Mouse (Mus musculus): ENCODE measurements around the gene Krtap11-1. TPM values are rescaled to one million over a fixed set of nuclear protein-coding genes. Genes with fewer than 3 reads are reported as not detected.

Gene Krtap11-1
- total RNA-seq, 1 experiment: not detected

GRCm38 (mm10) chr16:89581658-89582057, 10.7 kb upstream of the Krtap11-1 start:
- Histone ChIP-seq H3K4me1 (ENCODE audit: control insufficient read depth in 2 of 2, insufficient read depth in 2 of 2, low read length in 2 of 2, poor library complexity in 1 of 2) (no peaks in the 10 kb centered on the region), H3K9ac (ENCODE audit: insufficient read depth, low read depth, low read length, poor library complexity, severe bottlenecking) (no peak overlapping the region), H3K9me3 (ENCODE audit: control insufficient read depth, insufficient read depth, low read depth, low read length) (no peaks in the 10 kb centered on the region), H3K36me3 (ENCODE audit: control insufficient read depth, insufficient read depth, low read length, poor library complexity, severe bottlenecking) (no peaks in the 10 kb centered on the region), H3K4me3 (ENCODE audit: insufficient read depth in 1 of 2, low read depth in 1 of 2, low read length in 2 of 2, poor library complexity in 1 of 2, severe bottlenecking in 1 of 2) (no peak overlapping the region), H3K27ac (ENCODE audit: insufficient read depth, low read depth, low read length, poor library complexity, severe bottlenecking) (no peak overlapping the region)
- no peak for DNase-seq (ENCODE audit: low read depth, low spot score)
- TF ChIP-seq HCFC1 (IDR thresholded peaks at IDR 0.05; ENCODE audit: borderline replicate concordance, insufficient read depth, low read length) (no peak), ZNF384 (IDR thresholded peaks at IDR 0.05; ENCODE audit: low read depth, low read length) (no peak), MAFK (IDR thresholded peaks at IDR 0.05; ENCODE audit: insufficient read depth, low read depth, low read length) (no peak), ZC3H11A (IDR thresholded peaks at IDR 0.05; ENCODE audit: borderline replicate concordance, low read depth, low read length) (no peak), CHD2 (IDR thresholded peaks at IDR 0.05; ENCODE audit: low read depth, low read length) (no peak)
- in situ Hi-C loops (cut with MboI; ENCODE audit: low sequenced_read_pairs in 2 of 2, unreplicated experiment in 2 of 2): no loop called here

GRCm38 (mm10) chr16:89570516-89570915, 467 bp downstream of the Krtap11-1 start:
- Histone ChIP-seq H3K9me3 (ENCODE audit: control insufficient read depth, insufficient read depth, low read depth, low read length) (no peaks in the 10 kb centered on the region), H3K9ac (ENCODE audit: insufficient read depth, low read depth, low read length, poor library complexity, severe bottlenecking) (no peak overlapping the region), H3K36me3 (ENCODE audit: control insufficient read depth, insufficient read depth, low read length, poor library complexity, severe bottlenecking) (no peaks in the 10 kb centered on the region), H3K4me1 (ENCODE audit: control insufficient read depth in 2 of 2, insufficient read depth in 2 of 2, low read length in 2 of 2, poor library complexity in 1 of 2) (no peaks in the 10 kb centered on the region), H3K27ac (ENCODE audit: insufficient read depth, low read depth, low read length, poor library complexity, severe bottlenecking) (no peak overlapping the region), H3K4me3 (ENCODE audit: insufficient read depth in 1 of 2, low read depth in 1 of 2, low read length in 2 of 2, poor library complexity in 1 of 2, severe bottlenecking in 1 of 2) (no peak overlapping the region)
- in situ Hi-C loops (cut with MboI; ENCODE audit: low sequenced_read_pairs in 2 of 2, unreplicated experiment in 2 of 2): no loop called here
- DNase-seq (ENCODE audit: low read depth, low spot score): no peak
- TF ChIP-seq MAFK (IDR thresholded peaks at IDR 0.05; ENCODE audit: insufficient read depth, low read depth, low read length) (no peak), CHD2 (IDR thresholded peaks at IDR 0.05; ENCODE audit: low read depth, low read length) (no peak), ZC3H11A (IDR thresholded peaks at IDR 0.05; ENCODE audit: borderline replicate concordance, low read depth, low read length) (no peak), HCFC1 (IDR thresholded peaks at IDR 0.05; ENCODE audit: borderline replicate concordance, insufficient read depth, low read length) (no peak), ZNF384 (IDR thresholded peaks at IDR 0.05; ENCODE audit: low read depth, low read length) (no peak)

- no peak overlapping the region for H3K9ac ChIP-seq (ENCODE audit: insufficient read depth, low read depth, low read length, poor library complexity, severe bottlenecking)
- no peak for DNase-seq (ENCODE audit: low read depth, low spot score)
- H3K4me3 ChIP-seq (ENCODE audit: insufficient read depth in 1 of 2, low read depth in 1 of 2, low read length in 2 of 2, poor library complexity in 1 of 2, severe bottlenecking in 1 of 2): no peak overlapping the region
- H3K27ac ChIP-seq (ENCODE audit: insufficient read depth, low read depth, low read length, poor library complexity, severe bottlenecking): no peak overlapping the region
- in situ Hi-C loops (cut with MboI; ENCODE audit: low sequenced_read_pairs in 2 of 2, unreplicated experiment in 2 of 2): no loop called here
- no peaks in the 10 kb centered on the region for H3K4me1 ChIP-seq (ENCODE audit: control insufficient read depth in 2 of 2, insufficient read depth in 2 of 2, low read length in 2 of 2, poor library complexity in 1 of 2)
- TF ChIP-seq CHD2 (IDR thresholded peaks at IDR 0.05; ENCODE audit: low read depth, low read length) (no peak), MAFK (IDR thresholded peaks at IDR 0.05; ENCODE audit: insufficient read depth, low read depth, low read length) (no peak), ZC3H11A (IDR thresholded peaks at IDR 0.05; ENCODE audit: borderline replicate concordance, low read depth, low read length) (no peak), ZNF384 (IDR thresholded peaks at IDR 0.05; ENCODE audit: low read depth, low read length) (no peak), HCFC1 (IDR thresholded peaks at IDR 0.05; ENCODE audit: borderline replicate concordance, insufficient read depth, low read length) (no peak)
- H3K36me3 ChIP-seq (ENCODE audit: control insufficient read depth, insufficient read depth, low read length, poor library complexity, severe bottlenecking): no peaks in the 10 kb centered on the region
- H3K9me3 ChIP-seq (ENCODE audit: control insufficient read depth, insufficient read depth, low read depth, low read length): no peaks in the 10 kb centered on the region
These were observed 1.8 kb downstream of the Krtap11-1 start for GRCm38 (mm10) chr16:89569136-89569535.

- H3K36me3 ChIP-seq (ENCODE audit: control insufficient read depth, insufficient read depth, low read length, poor library complexity, severe bottlenecking): no peaks in the 10 kb centered on the region
- H3K4me1 ChIP-seq (ENCODE audit: control insufficient read depth in 2 of 2, insufficient read depth in 2 of 2, low read length in 2 of 2, poor library complexity in 1 of 2): no peaks in the 10 kb centered on the region
- no peak overlapping the region for H3K9ac ChIP-seq (ENCODE audit: insufficient read depth, low read depth, low read length, poor library complexity, severe bottlenecking)
- DNase-seq (ENCODE audit: low read depth, low spot score): no peak
- H3K4me3 ChIP-seq (ENCODE audit: insufficient read depth in 1 of 2, low read depth in 1 of 2, low read length in 2 of 2, poor library complexity in 1 of 2, severe bottlenecking in 1 of 2): no peak overlapping the region
- TF ChIP-seq ZC3H11A (IDR thresholded peaks at IDR 0.05; ENCODE audit: borderline replicate concordance, low read depth, low read length) (no peak), CHD2 (IDR thresholded peaks at IDR 0.05; ENCODE audit: low read depth, low read length) (no peak), MAFK (IDR thresholded peaks at IDR 0.05; ENCODE audit: insufficient read depth, low read depth, low read length) (no peak), HCFC1 (IDR thresholded peaks at IDR 0.05; ENCODE audit: borderline replicate concordance, insufficient read depth, low read length) (no peak), ZNF384 (IDR thresholded peaks at IDR 0.05; ENCODE audit: low read depth, low read length) (no peak)
- in situ Hi-C loops (cut with MboI; ENCODE audit: low sequenced_read_pairs in 2 of 2, unreplicated experiment in 2 of 2): no loop called here
- H3K27ac ChIP-seq (ENCODE audit: insufficient read depth, low read depth, low read length, poor library complexity, severe bottlenecking): no peak overlapping the region
- H3K9me3 ChIP-seq (ENCODE audit: control insufficient read depth, insufficient read depth, low read depth, low read length): no peaks in the 10 kb centered on the region
These were observed 2.8 kb downstream of the Krtap11-1 start for GRCm38 (mm10) chr16:89568141-89568540.

GRCm38 (mm10) chr16:89550298-89550697, 20.7 kb downstream of the Krtap11-1 start:
- no peaks in the 10 kb centered on the region for H3K4me1 ChIP-seq (ENCODE audit: control insufficient read depth in 2 of 2, insufficient read depth in 2 of 2, low read length in 2 of 2, poor library complexity in 1 of 2)
- no peak overlapping the region for H3K27ac ChIP-seq (ENCODE audit: insufficient read depth, low read depth, low read length, poor library complexity, severe bottlenecking)
- H3K36me3 ChIP-seq (ENCODE audit: control insufficient read depth, insufficient read depth, low read length, poor library complexity, severe bottlenecking): no peaks in the 10 kb centered on the region
- H3K9ac ChIP-seq (ENCODE audit: insufficient read depth, low read depth, low read length, poor library complexity, severe bottlenecking): no peak overlapping the region
- in situ Hi-C loops (cut with MboI; ENCODE audit: low sequenced_read_pairs in 2 of 2, unreplicated experiment in 2 of 2): no loop called here
- no peak for TF ChIP-seq ZC3H11A (IDR thresholded peaks at IDR 0.05; ENCODE audit: borderline replicate concordance, low read depth, low read length)
- no peaks in the 10 kb centered on the region for H3K9me3 ChIP-seq (ENCODE audit: control insufficient read depth, insufficient read depth, low read depth, low read length)
- no peak overlapping the region for H3K4me3 ChIP-seq (ENCODE audit: insufficient read depth in 1 of 2, low read depth in 1 of 2, low read length in 2 of 2, poor library complexity in 1 of 2, severe bottlenecking in 1 of 2)
- no peak for DNase-seq (ENCODE audit: low read depth, low spot score)
